In the genomic region with DNA sequence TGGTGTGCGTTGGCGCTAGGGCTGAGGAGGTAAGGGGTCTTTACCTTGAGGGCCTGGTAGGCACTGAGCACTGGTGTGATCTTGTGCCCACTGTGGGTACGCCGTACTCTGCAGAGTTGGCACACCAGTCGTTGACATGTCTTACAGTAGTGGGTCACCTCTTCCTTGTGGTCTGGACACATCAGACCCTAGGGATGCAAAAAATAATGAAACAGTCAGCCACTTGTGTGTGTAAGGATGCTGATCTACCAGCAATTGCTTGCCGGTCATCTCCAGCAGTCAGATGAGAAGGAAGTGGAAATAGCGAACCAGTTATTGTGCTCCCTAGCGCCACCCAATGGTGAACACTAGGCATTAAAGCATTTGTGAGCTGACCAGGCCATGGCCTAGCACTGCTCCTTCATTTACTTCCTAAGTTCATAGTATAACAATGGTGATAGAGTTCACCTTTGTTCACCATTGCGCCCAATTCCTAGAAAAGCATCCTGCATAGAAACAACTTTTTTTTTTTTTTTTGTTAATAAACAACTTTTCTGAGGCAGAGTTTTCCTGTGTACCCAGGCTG, we compare ENCODE assay signal across 8 mouse cellular contexts. TPM values are rescaled to one million over a fixed set of nuclear protein-coding genes. Genes with fewer than 3 reads are reported as not detected.
DNase-seq lines count a peak whose midpoint lies in the region; ATAC-seq and TF ChIP-seq lines count a peak whose summit lies in the region.
"Had no signal": no experiment of that assay in that cellular context is flagged by ENCODE, and none has a peak within 500 bp of the region (broad histone marks: within the 10 kb centered on the region; RNA-seq: fewer than 3 reads in every experiment).

No protein-coding gene starts in this region.

- peak; percentile 86 for TF ChIP-seq CTCF in stomach, postnatal 0 days (IDR thresholded peaks at IDR 0.05; ENCODE audit: low read depth)

- H3K4me2 ChIP-seq in stomach, postnatal 0 days (replicated peaks; ENCODE audit: low read depth), result no peak overlapping the region
- H3K4me2 ChIP-seq: limb, embryonic 15.5 days had no signal

- H3K9ac ChIP-seq in stomach, postnatal 0 days (ENCODE audit: low read length), result no peak overlapping the region
- H3K9ac ChIP-seq: limb, embryonic 15.5 days had no signal

- H3K4me3 ChIP-seq in stomach, postnatal 0 days (ENCODE audit: low read depth, low read length), result no peak overlapping the region
- H3K4me3 ChIP-seq: limb, embryonic 15.5 days had no signal

- no peaks in the 10 kb centered on the region for H3K9me3 ChIP-seq in stomach, postnatal 0 days (ENCODE audit: control insufficient read depth, low read length)
- H3K9me3 ChIP-seq: limb, embryonic 15.5 days had no signal

- ATAC-seq in stomach, postnatal 0 days (ENCODE audit: low FRiP score, low TSS enrichment), result peak; percentile 25

- H3K27ac ChIP-seq in stomach, postnatal 0 days (replicated peaks), result no peak overlapping the region
- H3K27ac ChIP-seq: limb, embryonic 15.5 days had no signal

- peak; percentile 59 for DNase-seq in layer of hippocampus, adult 11-12 months (ENCODE audit: low spot score)
- no peak for DNase-seq in layer of hippocampus, postnatal 36 days
- peak; percentile 78 for DNase-seq in ES-CJ7 (ENCODE audit: low read depth, low spot score)
- peak; percentile 82 for DNase-seq in adrenal gland, postnatal 14 days
- DNase-seq in heart, postnatal 10 days, result peak; percentile 59 to 83
- DNase-seq in lung, postnatal 25 days (ENCODE audit: low spot score), result peak; percentile 79
- peak; percentile 84 for DNase-seq in stomach, postnatal 0 days (ENCODE audit: low spot score)

- WGBS in stomach, postnatal 0 days, result 67% methylated on average over 9 of the region's 9 CpGs

- H3K27me3 ChIP-seq in stomach, postnatal 0 days (ENCODE audit: control insufficient read depth, insufficient read depth, low read length), result no peaks in the 10 kb centered on the region
- H3K27me3 ChIP-seq: limb, embryonic 15.5 days had no signal

- intact Hi-C loops in heart, postnatal 10 days (cut with DNase I), result no loop called here

- H3K4me1 ChIP-seq in stomach, postnatal 0 days (replicated peaks; ENCODE audit: control insufficient read depth, insufficient read depth), result peaks cover 4% of the 10 kb centered on the region; the same call in 1 of the 2 replicates

- no peaks in the 10 kb centered on the region for H3K36me3 ChIP-seq in stomach, postnatal 0 days (ENCODE audit: control insufficient read depth, insufficient read depth, low read length)

- no peak for TF ChIP-seq EP300 in stomach, postnatal 0 days (optimal IDR thresholded peaks at IDR 0.05)

RNA-seq across cellular contexts. Expression of gene Krtcap2, which starts 3.4 kb away (rescaled TPM):
- 10 to 100 TPM; 71.4 to 86.2 TPM for total RNA-seq in layer of hippocampus, postnatal 36 days (2021)
- 95.0 and 110 TPM in 2 replicates for total RNA-seq in adrenal gland, postnatal 14 days (2021)
- total RNA-seq in heart, postnatal 10 days (2021), result 10 to 100 TPM; 84.4 to 88.0 TPM
- 266 and 314 TPM in 2 replicates for polyA plus RNA-seq in stomach, postnatal 0 days (2015; fragmentation: Nextera tagmentation; extraction: Ambion mirVana)

RNA-seq across cellular contexts. Expression of gene Trim46, which starts 3.7 kb away (rescaled TPM):
- 10 to 100 TPM; 86.7 to 93.7 TPM for total RNA-seq in layer of hippocampus, postnatal 36 days (2021)
- 1.4 and 3.2 TPM in 2 replicates for total RNA-seq in adrenal gland, postnatal 14 days (2021)
- 1 to 10 TPM in 1 of 2 experiments, under 1 TPM in 1; 0.77 to 1.1 TPM for total RNA-seq in heart, postnatal 10 days (2021)
- polyA plus RNA-seq in stomach, postnatal 0 days (2015; fragmentation: Nextera tagmentation; extraction: Ambion mirVana), result 2.7 and 3.3 TPM in 2 replicates

RNA-seq across cellular contexts. Expression of gene Muc1, which starts 13.6 kb away (rescaled TPM):
- 1 to 10 TPM in 1 of 2 experiments, under 1 TPM in 1; 0.61 to 1.0 TPM for total RNA-seq in layer of hippocampus, postnatal 36 days (2021)
- total RNA-seq in adrenal gland, postnatal 14 days (2021), result 0.64 and 1.3 TPM in 2 replicates
- total RNA-seq in heart, postnatal 10 days (2021), result under 1 TPM; 0.20 to 0.34 TPM
- polyA plus RNA-seq in stomach, postnatal 0 days (2015; fragmentation: Nextera tagmentation; extraction: Ambion mirVana), result 212 and 255 TPM in 2 replicates

RNA-seq across cellular contexts. Expression of gene Mtx1, which starts 15.5 kb away (rescaled TPM):
- total RNA-seq in layer of hippocampus, postnatal 36 days (2021), result 10 to 100 TPM; 89.5 to 93.8 TPM
- total RNA-seq in adrenal gland, postnatal 14 days (2021), result 152 and 162 TPM in 2 replicates
- total RNA-seq in heart, postnatal 10 days (2021), result 10 to 100 TPM; 73.7 to 77.2 TPM
- 129 and 133 TPM in 2 replicates for polyA plus RNA-seq in stomach, postnatal 0 days (2015; fragmentation: Nextera tagmentation; extraction: Ambion mirVana)

RNA-seq across cellular contexts. Expression of gene Dpm3, which starts 16.7 kb away (rescaled TPM):
- 10 to 100 TPM; 50.4 to 65.2 TPM for total RNA-seq in layer of hippocampus, postnatal 36 days (2021)
- 107 and 116 TPM in 2 replicates for total RNA-seq in adrenal gland, postnatal 14 days (2021)
- 10 to 100 TPM; 60.2 to 64.2 TPM for total RNA-seq in heart, postnatal 10 days (2021)
- polyA plus RNA-seq in stomach, postnatal 0 days (2015; fragmentation: Nextera tagmentation; extraction: Ambion mirVana), result 140 and 152 TPM in 2 replicates

Comparison
In these comparisons a context has a peak if more than half of its experiments do, and no peak if none do; other contexts are left out.
1. DNase-seq: peak in layer of hippocampus, adult 11-12 months (single experiment), ES-CJ7 (single experiment), adrenal gland, postnatal 14 days (single experiment), heart, postnatal 10 days (2 of 2), lung, postnatal 25 days (single experiment) and stomach, postnatal 0 days (single experiment); none in layer of hippocampus, postnatal 36 days (0 of 2).
2. RNA of gene Trim46, which starts 3.7 kb away (total RNA-seq): 86.7 to 93.7 TPM in layer of hippocampus, postnatal 36 days; 1.4 to 3.2 TPM in adrenal gland, postnatal 14 days and 0.77 to 1.1 TPM in heart, postnatal 10 days; every median in the first group is over 10 times any median in the second.